10 mouse cellular contexts compared by ENCODE assay signal in the genomic region with DNA sequence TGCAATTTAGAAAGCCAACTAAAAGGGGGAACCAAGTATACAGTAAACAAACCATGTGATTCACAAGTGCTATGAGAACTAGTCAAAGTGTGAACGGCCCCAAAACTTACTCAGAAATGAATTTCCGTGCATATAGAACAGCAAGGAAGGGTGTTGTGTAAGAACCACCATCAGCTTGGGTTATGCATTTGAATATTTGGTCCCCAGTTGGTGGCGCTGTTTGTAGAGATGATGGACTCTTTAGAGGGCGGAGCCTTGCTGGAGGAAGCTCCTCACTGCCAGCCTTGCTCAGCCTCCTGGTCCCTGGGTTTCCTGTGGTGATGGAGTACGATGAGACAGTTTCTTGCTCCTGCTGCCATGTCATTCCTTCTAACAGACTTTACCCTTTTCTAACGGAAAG.
DNase-seq lines count a peak whose midpoint lies in the region; ATAC-seq and TF ChIP-seq lines count a peak whose summit lies in the region.
"Had no signal": no experiment of that assay in that cellular context is flagged by ENCODE, and none has a peak within 500 bp of the region (broad histone marks: within the 10 kb centered on the region; RNA-seq: fewer than 3 reads in every experiment).

No protein-coding gene starts in this region.

- no peak for TF ChIP-seq EP300 in liver, postnatal 0 days (IDR thresholded peaks at IDR 0.05; ENCODE audit: low read depth)

- no peaks in the 10 kb centered on the region for H3K4me1 ChIP-seq in midbrain, embryonic 11.5 days (ENCODE audit: control insufficient read depth, insufficient read depth, low read length)
- no peaks in the 10 kb centered on the region for H3K4me1 ChIP-seq in midbrain, embryonic 10.5 days
- no peaks in the 10 kb centered on the region for H3K4me1 ChIP-seq in liver, postnatal 0 days (ENCODE audit: insufficient read depth)
- H3K4me1 ChIP-seq: lung, embryonic 15.5 days had no signal

- DNase-seq in midbrain, embryonic 11.5 days (ENCODE audit: low spot score, missing footprints): peak; percentile 82
- DNase-seq in midbrain, embryonic 10.5 days (ENCODE audit: low spot score): no peak
- peak; percentile 51 for DNase-seq in adrenal gland, postnatal 14 days
- DNase-seq in liver, postnatal 0 days: peak; percentile 58
- peak; percentile 61 for DNase-seq in thymus, postnatal 4 days
- DNase-seq in T-cell, adult 2 months (ENCODE audit: low spot score): no peak
- DNase-seq in kidney, adult 11 months: no peak
- DNase-seq: cerebellum, adult 8-10 months; kidney, adult 18-20 months had no signal

- WGBS in midbrain, embryonic 11.5 days: 73% methylated on average over 6 of the region's 6 CpGs
- 78% methylated on average over 6 of the region's 6 CpGs for WGBS in midbrain, embryonic 10.5 days
- WGBS in liver, postnatal 0 days (ENCODE audit: insufficient replicate concordance): 53% methylated on average over 6 of the region's 6 CpGs

- TF ChIP-seq CTCF in liver, postnatal 0 days (IDR thresholded peaks at IDR 0.05; ENCODE audit: low read depth): peak; percentile 45

- no peaks in the 10 kb centered on the region for H3K9me3 ChIP-seq in midbrain, embryonic 11.5 days (ENCODE audit: control insufficient read depth, low read length)
- H3K9me3 ChIP-seq in midbrain, embryonic 10.5 days (replicated peaks): no peaks in the 10 kb centered on the region
- no peaks in the 10 kb centered on the region for H3K9me3 ChIP-seq in liver, postnatal 0 days (ENCODE audit: low read length)
- H3K9me3 ChIP-seq: lung, embryonic 15.5 days had no signal

- no peak overlapping the region for H3K27ac ChIP-seq in midbrain, embryonic 11.5 days (ENCODE audit: low read depth, low read length)
- H3K27ac ChIP-seq in midbrain, embryonic 10.5 days (replicated peaks): no peak overlapping the region
- no peak overlapping the region for H3K27ac ChIP-seq in liver, postnatal 0 days (ENCODE audit: low read depth)
- H3K27ac ChIP-seq: lung, embryonic 15.5 days had no signal

- no peak overlapping the region for H3K4me3 ChIP-seq in midbrain, embryonic 11.5 days (ENCODE audit: low read depth, low read length)
- no peak overlapping the region for H3K4me3 ChIP-seq in midbrain, embryonic 10.5 days
- H3K4me3 ChIP-seq in liver, postnatal 0 days (ENCODE audit: low read depth, low read length): no peak overlapping the region
- H3K4me3 ChIP-seq: lung, embryonic 15.5 days had no signal

- ATAC-seq in midbrain, embryonic 11.5 days (ENCODE audit: low FRiP score): no peak
- ATAC-seq in liver, postnatal 0 days: 0 out of 2 replicates have a peak, but pooled peaks have one; percentile 36

- no peak overlapping the region for H3K9ac ChIP-seq in midbrain, embryonic 11.5 days (ENCODE audit: low read length)
- no peak overlapping the region for H3K9ac ChIP-seq in liver, postnatal 0 days (replicated peaks)
- H3K9ac ChIP-seq: lung, embryonic 15.5 days had no signal

- H3K27me3 ChIP-seq in midbrain, embryonic 11.5 days (ENCODE audit: control insufficient read depth, insufficient read depth, low read length): no peaks in the 10 kb centered on the region
- no peaks in the 10 kb centered on the region for H3K27me3 ChIP-seq in midbrain, embryonic 10.5 days (ENCODE audit: low read depth, poor library complexity, severe bottlenecking)
- no peaks in the 10 kb centered on the region for H3K27me3 ChIP-seq in liver, postnatal 0 days (ENCODE audit: insufficient read depth, low read length)
- H3K27me3 ChIP-seq: lung, embryonic 15.5 days had no signal

- no peaks in the 10 kb centered on the region for H3K36me3 ChIP-seq in midbrain, embryonic 11.5 days (ENCODE audit: control insufficient read depth, insufficient read depth, low read length)
- no peaks in the 10 kb centered on the region for H3K36me3 ChIP-seq in midbrain, embryonic 10.5 days
- H3K36me3 ChIP-seq in liver, postnatal 0 days (replicated peaks; ENCODE audit: insufficient read depth, low read length): no peaks in the 10 kb centered on the region
- H3K36me3 ChIP-seq: lung, embryonic 15.5 days had no signal

- H3K4me2 ChIP-seq in midbrain, embryonic 11.5 days: no peak overlapping the region
- H3K4me2 ChIP-seq in liver, postnatal 0 days (ENCODE audit: low read depth, low read length): no peak overlapping the region
- H3K4me2 ChIP-seq: lung, embryonic 15.5 days had no signal

Comparison
In these comparisons a context has a peak if more than half of its experiments do, and no peak if none do; other contexts are left out.
1. DNase-seq: peak in midbrain, embryonic 11.5 days (single experiment), adrenal gland, postnatal 14 days (single experiment), liver, postnatal 0 days (single experiment) and thymus, postnatal 4 days (single experiment); none in midbrain, embryonic 10.5 days (single experiment), T-cell, adult 2 months (single experiment) and kidney, adult 11 months (single experiment).